Mouse (Mus musculus) kidney, adult 2 months (tissue): ENCODE data around the gene Sowahd. TPM values are rescaled to one million over a fixed set of nuclear protein-coding genes. Genes with fewer than 3 reads are reported as not detected.

ENCODE experiments used
- DNase-seq: peaks from one replicate; pipeline ENCODE4 v3.0.0; 2021
- H3K27ac ChIP-seq: fragments of 200-500 bp; 2 replicates; pipeline ENCODE4 v1.5.1; 2012; ENCODE audit warnings: low read depth, low read length, control low read depth, inconsistent platforms; ENCODE audit not compliant: insufficient read depth
- H3K27me3 ChIP-seq: fragments of 200-500 bp; replicated peaks from 2 replicates; pipeline ENCODE4 v1.6.1; 2012; ENCODE audit warnings: mild to moderate bottlenecking, moderate library complexity, low read length, inconsistent platforms; ENCODE audit not compliant: control insufficient read depth, insufficient read depth
- H3K36me3 ChIP-seq: fragments of 200-500 bp; 2 replicates; pipeline ENCODE4 v1.6.1; 2012; ENCODE audit warnings: mild to moderate bottlenecking, moderate library complexity, low read length, inconsistent platforms; ENCODE audit not compliant: control insufficient read depth, insufficient read depth
- H3K4me1 ChIP-seq: fragments of 200-500 bp; 2 replicates; pipeline ENCODE4 v1.6.1; 2011; ENCODE audit warnings: low read length; ENCODE audit not compliant: control insufficient read depth, insufficient read depth
- H3K4me3 ChIP-seq: fragments of 200-500 bp; 2 replicates; pipeline ENCODE4 v1.5.1; 2011; ENCODE audit warnings: mild to moderate bottlenecking, low read depth, low read length, control low read depth; ENCODE audit not compliant: insufficient read depth
- CTCF ChIP-seq: fragments of 200-500 bp; conservative IDR thresholded peaks from 2 replicates; pipeline ENCODE4 v1.5.1; 2011; ENCODE audit warnings: low read depth, mild to moderate bottlenecking, control low read depth, low read length, moderate library complexity, mixed read lengths; ENCODE audit not compliant: insufficient read depth, insufficient read length
- POLR2A ChIP-seq: fragments of 200-500 bp; IDR thresholded peaks from one replicate; pipeline ENCODE4 v1.6.1; 2011; ENCODE audit warnings: low read depth, low read length, control low read depth
- WGBS: fragments of 180-500 bp; shearing (Covaris S2); methylation state at CpG from one replicate; pipeline ENCODE4 v1.1.7; 2018; 5-methylcytosine and 5-hydroxymethylcytosine counted together
- polyA plus RNA-seq: library from polyadenylated mRNA; depleted of rRNA; stranded (reverse); fragments of >200 nt; gene quantifications from 2 replicates; pipeline ENCODE4 v1.2.3, GENCODE M21; 2012; rRNA removed

Sowahd gene
- polyA plus RNA-seq, 1 experiment: 0.22 TPM

DNA sequence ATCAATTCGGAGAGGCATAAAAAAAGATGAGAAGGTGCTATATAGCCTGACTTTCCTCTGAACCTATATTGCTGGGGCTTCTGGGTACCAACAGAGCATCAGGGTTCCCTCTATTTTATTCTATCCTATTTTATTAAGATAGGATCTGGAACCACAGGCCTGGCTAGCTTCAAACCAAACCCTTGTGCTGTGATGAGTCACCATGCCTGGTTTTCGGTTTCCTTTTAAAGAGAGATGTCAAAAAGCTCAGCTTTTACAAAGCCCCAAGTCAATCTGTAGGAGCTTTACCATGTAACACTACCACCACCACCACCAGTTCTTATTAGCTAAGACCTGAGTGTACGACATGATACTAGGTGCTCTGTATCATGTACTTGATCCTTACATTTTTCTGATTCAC is 50.0 kb downstream of the Sowahd start:
- Histone ChIP-seq H3K27me3 (no peaks in the 10 kb centered on the region), H3K36me3 (no peaks in the 10 kb centered on the region; the same call in 1 of the 2 replicates), H3K27ac (no peak overlapping the region), H3K4me1 (no peaks in the 10 kb centered on the region), H3K4me3 (no peak overlapping the region)
- TF ChIP-seq POLR2A (no peak), CTCF (no peak)
- 99% methylated on average over 3 of the region's 3 CpGs for WGBS
- no peak for DNase-seq

Other genes starting within 250 kb of the Sowahd start
- 33.1 and 44.2 TPM in 2 replicates for gene Ube2a, start 174.9 kb upstream of the Sowahd start, polyA plus RNA-seq
- 13.6 and 17.8 TPM in 2 replicates for gene C330007P06Rik, start 174.7 kb upstream of the Sowahd start, polyA plus RNA-seq
- gene Nkrf, start 145.9 kb upstream of the Sowahd start, polyA plus RNA-seq: 0.39 and 0.88 TPM in 2 replicates
- 5.3 and 5.7 TPM in 2 replicates for gene Sept6, start 57.1 kb upstream of the Sowahd start, polyA plus RNA-seq
- gene Rpl39, start 36.6 kb downstream of the Sowahd start, polyA plus RNA-seq: 69.4 and 115 TPM in 2 replicates
- 2.9 and 4.5 TPM in 2 replicates for gene Upf3b, start 61.5 kb downstream of the Sowahd start, polyA plus RNA-seq
- 2.0 and 2.5 TPM in 2 replicates for gene Nkap, start 78.0 kb downstream of the Sowahd start, polyA plus RNA-seq
- gene Akap14, start 120.0 kb downstream of the Sowahd start, polyA plus RNA-seq: not detected in 2 replicates
- gene Ndufa1, start 142.3 kb downstream of the Sowahd start, polyA plus RNA-seq: 677 and 921 TPM in 2 replicates
- gene Rnf113a1, start 142.4 kb downstream of the Sowahd start, polyA plus RNA-seq: 1.9 and 2.7 TPM in 2 replicates
- gene Gm9, start 162.2 kb downstream of the Sowahd start, polyA plus RNA-seq: not detected in 2 replicates
- gene Rhox1, start 173.4 kb downstream of the Sowahd start, polyA plus RNA-seq: not detected in 2 replicates
- gene Rhox2a, start 196.1 kb downstream of the Sowahd start, polyA plus RNA-seq: not detected in 2 replicates
- not detected in 2 replicates for gene Rhox3a, start 201.1 kb downstream of the Sowahd start, polyA plus RNA-seq
- not detected in 2 replicates for gene Rhox4a, start 216.5 kb downstream of the Sowahd start, polyA plus RNA-seq